Mouse (Mus musculus): ENCODE measurements around the gene Pou4f1. TPM values are rescaled to one million over a fixed set of nuclear protein-coding genes. Genes with fewer than 3 reads are reported as not detected.
"Not testable (repeated sequence)": the region's sequence is repeated elsewhere in the genome, so short reads cannot be mapped to it uniquely, and the experiment has no call there.

Pou4f1 gene
- total RNA-seq (2015; ENCODE audit: low replicate concordance), result not detected in 2 replicates
- not detected in 2 replicates for total RNA-seq (2017; ENCODE audit: low replicate concordance)

GRCm38 (mm10) chr14:104467966-104468622 is at the start of gene Pou4f1:
Pou4f1 (minus strand) TSS chr14:104467999.
- ATAC-seq (replicated peaks; ENCODE audit: low FRiP score, poor library complexity, severe bottlenecking), result no peak

DNA sequence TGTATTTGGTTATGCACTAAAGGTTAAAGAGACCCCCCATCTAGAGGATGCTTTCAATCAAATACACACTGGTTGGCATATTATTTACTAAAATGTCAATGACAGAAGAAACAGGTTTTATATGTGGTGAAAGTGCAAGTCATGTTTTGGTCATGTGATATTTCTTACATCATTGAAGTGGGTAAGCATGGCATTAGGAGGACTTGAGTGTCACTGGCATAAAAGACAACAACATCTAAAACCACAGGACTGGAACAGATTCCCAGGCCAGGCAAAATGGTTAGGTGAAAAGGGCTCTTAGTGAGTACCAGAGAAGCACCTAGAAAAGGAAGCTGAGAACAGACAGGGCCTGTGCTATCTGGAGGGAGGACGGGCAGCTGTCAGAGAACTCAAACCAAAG is 43.9 kb upstream of the Pou4f1 start:
- ATAC-seq (replicated peaks; ENCODE audit: low FRiP score, poor library complexity, severe bottlenecking), result no peak

DNA sequence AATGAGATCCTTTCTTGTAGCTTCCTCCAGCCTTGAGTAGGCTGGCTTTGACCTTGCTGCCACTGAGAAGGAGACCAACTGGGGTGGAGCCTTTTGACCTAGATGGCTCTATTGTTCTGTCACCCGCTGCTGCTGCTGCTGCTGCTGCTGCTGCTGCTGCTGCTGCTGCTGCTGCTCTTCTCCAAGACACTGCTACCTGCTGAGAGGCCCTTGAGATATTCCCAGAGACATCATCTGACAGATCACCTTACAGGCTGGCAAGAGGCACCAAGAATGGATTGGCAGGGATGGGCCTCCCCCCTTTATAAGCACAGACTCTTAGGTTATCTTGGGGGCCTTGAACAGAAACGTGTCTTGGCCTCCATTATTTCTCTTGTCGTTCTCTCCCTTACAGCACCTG is 35.0 kb upstream of the Pou4f1 start:
- not testable (repeated sequence) for ATAC-seq (replicated peaks; ENCODE audit: low FRiP score, poor library complexity, severe bottlenecking)

- no peak for ATAC-seq (replicated peaks; ENCODE audit: low FRiP score, poor library complexity, severe bottlenecking)
These were observed 12.0 kb upstream of the Pou4f1 start for GRCm38 (mm10) chr14:104479751-104480150.

DNA sequence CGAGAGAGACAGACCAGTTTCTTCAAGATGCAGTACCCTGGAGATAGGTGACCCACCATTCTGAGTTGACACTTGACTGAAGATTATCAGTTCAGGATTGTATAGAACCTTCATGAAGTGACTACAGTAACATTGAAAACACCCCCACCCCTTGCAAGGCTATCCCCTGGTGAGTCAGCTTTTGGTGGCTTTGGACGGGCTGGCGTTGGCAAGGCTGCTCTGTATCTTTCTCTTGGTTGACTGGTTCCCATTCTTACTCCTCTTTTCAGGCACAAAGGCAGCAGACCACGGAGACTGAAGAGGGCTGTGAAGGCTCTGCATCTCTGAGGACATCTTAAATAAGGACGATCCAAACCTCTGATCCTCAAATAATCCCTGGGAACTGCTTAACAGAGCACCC is 10.8 kb upstream of the Pou4f1 start:
- ATAC-seq (replicated peaks; ENCODE audit: low FRiP score, poor library complexity, severe bottlenecking), result no peak

GRCm38 (mm10) chr14:104477616-104478015 is 9.8 kb upstream of the Pou4f1 start:
- ATAC-seq (replicated peaks; ENCODE audit: low FRiP score, poor library complexity, severe bottlenecking), result no peak

DNA sequence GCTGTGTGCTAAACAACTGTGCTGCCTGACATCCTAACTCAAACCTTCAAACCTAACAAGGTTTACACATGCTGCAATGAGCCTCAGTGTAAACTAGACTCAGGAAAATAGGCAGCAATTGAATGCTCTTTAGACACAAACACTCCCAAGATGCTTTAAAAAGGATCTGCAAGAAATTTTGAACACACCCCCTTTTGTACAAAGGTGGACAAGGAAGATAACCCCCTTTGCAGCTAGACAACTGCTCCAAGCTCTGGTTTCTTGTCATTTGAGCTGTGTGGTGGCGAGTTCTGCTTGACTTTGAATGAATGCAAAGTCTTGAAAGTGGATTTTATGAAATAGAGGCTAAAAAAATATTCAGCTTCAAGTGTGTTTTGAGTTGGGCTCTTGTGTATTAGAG is 7.6 kb upstream of the Pou4f1 start:
- no peak for ATAC-seq (replicated peaks; ENCODE audit: low FRiP score, poor library complexity, severe bottlenecking)

GRCm38 (mm10) chr14:104468623-104468970 is 798 bp upstream of the Pou4f1 start:
- ATAC-seq (replicated peaks; ENCODE audit: low FRiP score, poor library complexity, severe bottlenecking), result no peak

- ATAC-seq (replicated peaks; ENCODE audit: low FRiP score, poor library complexity, severe bottlenecking), result no peak
These were observed 450 bp downstream of the Pou4f1 start for GRCm38 (mm10) chr14:104467133-104467965.

- no peak for ATAC-seq (replicated peaks; ENCODE audit: low FRiP score, poor library complexity, severe bottlenecking)
These were observed 1.2 kb downstream of the Pou4f1 start for GRCm38 (mm10) chr14:104466557-104466956.

DNA sequence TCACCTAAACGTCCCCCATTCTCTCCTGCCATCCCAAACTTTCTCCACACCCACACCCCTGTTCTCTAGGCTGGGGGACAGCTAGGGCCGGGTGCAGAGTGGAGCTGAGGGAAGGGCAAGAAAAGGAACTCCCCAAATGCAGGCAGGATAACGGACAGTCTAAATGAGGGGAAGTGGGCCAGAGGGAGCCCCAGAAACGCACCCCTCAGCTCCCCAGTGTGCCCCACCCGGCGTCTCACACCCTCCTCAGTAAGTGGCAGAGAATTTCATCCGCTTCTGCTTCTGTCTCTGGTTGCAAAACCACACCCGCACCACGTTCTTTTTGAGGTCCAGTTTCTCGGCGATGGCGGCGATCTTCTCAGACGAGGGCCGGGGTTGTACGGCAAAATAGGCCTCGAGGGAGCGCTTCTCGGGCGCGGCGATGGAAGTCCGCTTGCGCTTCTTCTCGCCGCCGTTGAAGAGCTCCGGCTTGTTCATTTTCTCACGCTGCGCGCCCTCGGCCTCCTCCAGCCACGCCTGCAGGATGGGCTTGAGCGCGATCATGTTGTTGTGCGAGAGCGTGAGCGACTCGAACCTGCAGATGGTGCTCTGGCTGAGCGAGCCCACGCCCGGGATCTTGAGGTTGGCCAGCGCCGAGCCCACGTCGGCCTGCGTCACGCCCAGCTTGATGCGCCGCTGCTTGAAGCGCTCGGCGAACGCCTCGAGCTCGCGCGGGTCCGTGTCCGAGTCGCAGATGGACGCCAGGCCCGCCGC is 2.1 kb downstream of the Pou4f1 start:
- ATAC-seq (replicated peaks; ENCODE audit: low FRiP score, poor library complexity, severe bottlenecking), result no peak

GRCm38 (mm10) chr14:104464841-104465240 is 3.0 kb downstream of the Pou4f1 start:
- no peak for ATAC-seq (replicated peaks; ENCODE audit: low FRiP score, poor library complexity, severe bottlenecking)

DNA sequence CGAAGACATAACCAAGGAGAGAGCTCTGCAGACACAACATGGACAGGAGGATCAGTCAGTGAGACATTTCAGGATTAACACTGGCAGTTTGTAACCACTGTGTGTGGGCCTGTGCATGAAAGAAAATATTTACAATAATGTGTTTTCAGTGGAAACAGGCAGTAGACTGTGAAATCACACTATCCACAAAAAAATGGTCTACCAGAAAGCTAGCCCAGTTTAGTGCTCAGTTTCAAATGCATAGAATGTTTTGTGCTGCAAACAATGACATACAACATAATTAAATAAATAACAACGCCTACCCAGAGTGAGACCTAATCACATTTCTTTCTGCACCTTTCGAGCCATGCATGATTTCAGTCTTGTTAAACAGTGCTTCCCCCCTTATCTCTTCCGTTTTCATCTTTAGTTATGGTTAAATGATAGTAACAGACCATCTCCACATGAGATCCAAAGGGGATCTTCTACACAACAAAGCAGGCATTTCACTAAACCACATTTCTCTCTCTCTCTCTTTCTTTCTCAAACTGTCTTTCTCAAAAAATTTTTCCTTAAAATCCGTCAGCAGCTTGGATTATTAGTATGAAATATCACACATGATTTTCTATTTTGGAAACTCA is 4.1 kb downstream of the Pou4f1 start:
- no peak for ATAC-seq (replicated peaks; ENCODE audit: low FRiP score, poor library complexity, severe bottlenecking)

DNA sequence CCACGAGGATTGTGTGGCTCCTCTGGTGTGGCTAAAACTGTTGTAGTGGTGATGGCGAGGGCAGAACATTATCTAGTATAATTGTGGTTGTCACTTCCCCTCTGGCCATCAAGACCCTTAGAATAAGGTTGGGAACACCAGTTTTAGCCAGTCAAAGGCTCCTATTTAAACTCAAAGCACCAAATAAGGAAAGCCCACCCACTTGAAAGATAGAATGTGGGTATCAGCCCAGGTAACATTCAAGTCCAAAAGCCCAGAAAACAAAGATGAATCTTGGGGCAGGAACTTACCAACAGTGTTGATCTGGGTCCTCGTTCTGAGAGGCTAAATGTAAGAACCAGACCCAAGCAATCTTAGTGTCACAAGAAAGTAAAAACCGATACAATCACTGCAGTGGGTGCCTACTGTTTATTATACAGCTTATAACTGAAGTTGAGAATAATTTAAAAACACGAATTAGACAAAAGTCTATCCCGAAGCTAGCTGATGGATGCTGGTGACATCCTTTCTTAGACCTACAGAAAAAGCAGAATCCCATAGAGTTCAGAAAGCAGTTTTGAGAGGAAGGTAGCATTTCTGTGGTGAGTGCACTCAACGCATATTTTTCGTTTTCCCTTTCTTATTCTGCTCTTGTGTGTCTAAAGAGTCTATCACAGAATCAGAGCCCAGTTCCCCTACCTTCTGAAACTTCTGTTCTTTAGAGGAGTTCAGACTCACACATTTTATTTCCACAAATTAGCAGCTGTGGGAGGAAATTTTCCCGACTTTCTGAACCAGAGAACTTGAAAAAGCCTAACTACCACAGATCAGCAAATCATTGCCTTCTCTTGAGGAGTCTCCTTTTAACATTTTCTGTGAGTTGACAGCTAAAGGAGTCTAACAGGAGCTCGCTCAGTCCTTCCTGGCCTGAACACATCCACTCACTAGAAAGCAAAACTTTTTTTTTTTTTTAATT is 6.2 kb downstream of the Pou4f1 start:
- no peak for ATAC-seq (replicated peaks; ENCODE audit: low FRiP score, poor library complexity, severe bottlenecking)

DNA sequence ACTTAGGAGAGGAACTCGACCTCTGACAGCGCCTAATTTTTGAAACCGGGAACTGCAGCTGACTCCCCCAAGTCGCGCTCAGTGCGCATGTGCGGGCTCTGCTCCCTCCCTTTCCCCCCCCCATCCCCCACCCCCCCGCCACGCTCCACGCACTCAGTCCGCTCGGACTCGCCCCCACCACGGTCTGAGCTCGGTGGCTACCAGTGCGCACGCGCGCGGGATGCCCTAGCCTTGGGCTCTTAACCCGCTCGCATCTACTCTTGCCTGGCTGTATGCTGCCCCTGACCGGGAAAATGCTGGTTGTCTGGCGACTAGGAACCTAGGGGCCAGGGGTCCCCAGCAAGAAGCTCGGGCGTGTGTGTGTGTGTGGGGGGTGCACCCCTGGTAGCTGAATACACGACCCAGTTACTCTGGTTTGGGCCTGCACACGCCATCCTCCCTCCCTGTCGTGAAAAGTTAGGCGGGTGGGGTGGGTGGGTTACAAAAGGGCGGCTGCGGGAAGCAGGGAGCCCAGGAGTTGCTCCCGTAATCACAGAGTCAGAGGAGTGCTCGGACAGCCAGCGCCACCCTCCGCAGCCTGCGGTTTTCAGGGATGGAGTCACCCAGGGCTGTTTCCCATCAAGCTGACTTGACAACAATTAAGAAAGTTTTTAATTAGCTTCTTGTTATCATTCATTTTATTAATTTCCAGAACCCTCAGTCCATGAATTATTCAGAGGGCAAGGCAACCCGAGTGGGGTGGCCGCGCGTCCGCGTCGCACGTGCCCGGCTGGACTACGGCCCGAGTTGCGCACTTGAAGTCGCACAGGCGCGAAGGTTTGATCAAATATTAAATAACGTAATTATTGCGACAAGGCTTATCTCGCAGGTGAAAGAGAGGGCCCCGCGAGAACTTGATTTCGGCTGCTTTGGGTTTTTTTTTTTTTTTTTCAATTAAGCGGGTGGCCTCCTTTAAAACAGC is 7.2 kb downstream of the Pou4f1 start:
- ATAC-seq (replicated peaks; ENCODE audit: low FRiP score, poor library complexity, severe bottlenecking), result no peak

- no peak for ATAC-seq (replicated peaks; ENCODE audit: low FRiP score, poor library complexity, severe bottlenecking)
These were observed 8.2 kb downstream of the Pou4f1 start for GRCm38 (mm10) chr14:104459513-104460111.

DNA sequence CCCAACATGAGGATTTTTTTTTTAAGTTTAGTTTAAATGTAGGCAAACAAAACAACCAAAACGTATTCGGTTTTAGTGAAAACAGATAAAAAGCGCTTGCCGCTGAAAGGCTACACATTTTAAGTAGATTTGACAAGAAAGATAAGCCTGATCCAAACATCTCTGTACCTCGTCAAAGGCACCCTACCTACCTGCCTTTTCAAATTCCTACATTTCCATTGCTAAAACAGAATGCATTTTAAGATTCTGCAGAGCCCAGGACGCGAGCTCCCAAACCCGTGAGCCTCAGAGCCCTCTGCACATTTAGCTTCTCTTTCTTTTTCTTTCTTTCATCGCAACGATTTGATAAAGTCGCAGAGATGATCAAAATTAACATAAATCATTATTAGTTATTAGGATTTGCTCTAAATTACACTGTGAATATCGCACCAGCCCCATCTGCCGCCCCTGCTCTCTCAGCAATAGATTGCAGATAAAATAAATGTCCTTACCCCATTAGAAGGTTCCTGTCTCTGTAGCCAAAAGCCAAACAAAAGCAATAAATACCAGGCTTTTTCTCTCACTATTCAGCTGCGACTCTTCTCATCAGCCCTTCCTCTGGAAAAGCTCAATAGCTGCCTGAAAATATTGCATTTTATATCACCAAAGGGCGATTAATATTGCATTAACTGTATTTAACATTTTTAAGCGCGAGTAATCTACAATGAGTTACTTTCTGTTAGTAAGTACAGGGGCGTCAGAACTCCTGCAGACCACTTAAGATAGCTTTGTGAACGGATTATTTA is 8.9 kb downstream of the Pou4f1 start:
- no peak for ATAC-seq (replicated peaks; ENCODE audit: low FRiP score, poor library complexity, severe bottlenecking)

Measured in erythroblast, adult 5-6 weeks (primary cell).